Mouse (Mus musculus): Measurements from ENCODE around the gene Mical3. TPM values are rescaled to one million over a fixed set of nuclear protein-coding genes. Genes with fewer than 3 reads are reported as not detected.

Mical3 gene
- polyA plus RNA-seq, 2 experiments from 2014 or later = 7.1 to 9.1 TPM

DNA sequence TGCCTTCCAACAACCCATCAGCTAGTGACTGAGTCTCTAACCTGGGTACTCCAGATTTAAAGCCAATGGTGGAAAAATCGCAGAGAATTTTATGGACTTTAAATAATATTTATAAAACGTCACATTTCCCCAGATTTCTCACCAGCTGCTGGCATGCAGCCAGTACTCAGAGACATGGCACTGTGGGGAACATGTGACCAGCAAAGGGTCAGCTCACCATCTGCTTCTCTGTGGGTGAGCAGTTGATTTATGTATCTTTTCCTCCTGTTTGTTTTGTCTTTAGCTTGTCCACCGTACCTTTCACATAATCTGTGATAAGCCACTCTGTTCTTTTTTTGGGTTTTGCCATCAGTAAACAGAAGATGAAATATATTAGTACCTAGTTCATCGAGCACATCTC lies 125.8 kb downstream of the Mical3 start:
- ATAC-seq = no peak

DNA sequence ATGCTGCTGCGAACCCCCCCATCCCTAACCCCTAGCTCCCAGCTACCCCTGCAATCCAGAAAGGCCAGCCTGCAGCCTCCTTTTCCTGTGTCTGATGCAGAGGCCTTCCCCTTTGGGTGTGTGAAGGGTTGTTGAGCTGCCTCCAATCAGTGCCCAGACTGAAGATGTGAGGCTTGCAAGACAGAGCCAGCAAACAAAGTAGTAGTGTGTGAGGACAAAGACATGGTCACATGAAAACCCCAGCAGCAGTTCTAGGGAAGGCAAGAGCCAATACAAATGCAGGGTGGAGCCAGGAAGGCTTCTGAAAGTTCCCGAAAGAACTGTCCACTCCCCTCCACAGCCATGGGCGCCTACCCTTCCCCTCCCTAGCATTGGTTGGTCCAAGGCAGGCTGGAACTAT lies 127.8 kb downstream of the Mical3 start:
- ATAC-seq = no peak

DNA sequence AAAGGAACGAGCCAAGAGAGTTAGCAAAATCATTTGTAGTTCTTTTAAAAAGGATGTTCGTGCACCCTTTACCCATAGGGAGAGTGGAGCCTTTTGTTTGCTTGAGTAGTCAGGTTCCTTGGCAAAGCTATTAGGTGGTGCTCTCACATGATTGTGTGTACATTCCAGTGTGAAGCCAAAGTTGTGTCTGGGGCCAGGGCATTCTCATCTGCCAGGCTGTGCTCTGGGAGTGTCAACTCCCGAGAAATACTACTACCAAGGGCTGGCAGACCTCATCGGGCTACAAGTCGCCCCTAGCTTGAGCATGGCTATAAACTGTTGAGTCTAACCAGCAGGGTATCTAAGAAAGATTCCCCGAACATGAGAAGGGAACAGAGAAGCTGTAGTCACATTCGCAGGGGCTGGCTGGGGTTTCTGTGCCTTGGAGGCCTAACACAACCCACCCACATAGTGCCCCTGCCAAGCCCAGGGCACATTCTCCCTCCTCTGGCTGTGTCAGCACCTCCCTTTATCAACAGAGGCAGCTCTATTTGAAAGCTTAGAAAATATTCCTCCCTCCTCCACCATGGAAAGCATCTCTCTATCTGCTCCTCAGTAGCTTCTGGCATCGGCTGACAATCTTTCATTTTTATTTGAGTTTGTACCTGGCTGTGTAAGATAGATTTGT lies 130.8 kb downstream of the Mical3 start:
- no peak for ATAC-seq

DNA sequence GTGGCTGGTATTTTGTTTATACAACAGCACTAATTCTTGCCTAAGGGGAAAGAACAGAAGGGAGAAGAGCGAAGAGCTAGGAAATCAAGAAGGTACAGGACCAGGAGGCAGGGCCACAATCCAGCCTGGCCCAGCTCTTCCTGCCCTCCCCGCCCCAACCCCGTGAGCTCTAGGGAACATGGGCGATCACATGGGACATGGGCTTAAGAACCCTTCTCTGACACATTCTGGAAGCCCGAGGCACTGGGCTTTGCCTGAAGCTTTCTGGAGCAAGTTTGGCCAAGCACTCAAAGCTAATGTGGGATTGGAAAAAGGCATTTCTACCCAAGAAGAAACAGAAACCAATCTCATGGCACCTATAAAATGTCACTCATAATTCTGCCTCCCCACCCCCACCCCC lies 131.7 kb downstream of the Mical3 start:
- ATAC-seq = no peak

DNA sequence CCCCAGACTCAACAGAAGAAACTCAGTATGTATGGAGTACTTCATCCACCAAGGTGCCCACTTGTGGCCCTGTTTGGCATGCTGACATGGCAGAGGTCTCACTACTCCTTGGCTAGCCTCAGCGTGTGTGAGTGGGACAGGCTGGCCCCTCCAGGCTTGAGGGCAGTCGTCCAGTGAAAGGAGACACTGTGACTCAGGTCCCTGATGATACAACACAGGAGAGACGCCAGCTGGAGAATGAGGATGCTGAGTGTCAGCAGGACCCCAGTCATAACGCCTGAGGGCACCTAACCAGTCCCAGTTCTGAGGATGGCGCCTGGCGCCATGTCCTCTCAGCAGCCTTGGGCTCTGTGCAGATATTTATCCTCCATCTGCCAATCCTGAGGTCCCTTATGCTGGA lies 134.2 kb downstream of the Mical3 start:
- no peak for ATAC-seq

DNA sequence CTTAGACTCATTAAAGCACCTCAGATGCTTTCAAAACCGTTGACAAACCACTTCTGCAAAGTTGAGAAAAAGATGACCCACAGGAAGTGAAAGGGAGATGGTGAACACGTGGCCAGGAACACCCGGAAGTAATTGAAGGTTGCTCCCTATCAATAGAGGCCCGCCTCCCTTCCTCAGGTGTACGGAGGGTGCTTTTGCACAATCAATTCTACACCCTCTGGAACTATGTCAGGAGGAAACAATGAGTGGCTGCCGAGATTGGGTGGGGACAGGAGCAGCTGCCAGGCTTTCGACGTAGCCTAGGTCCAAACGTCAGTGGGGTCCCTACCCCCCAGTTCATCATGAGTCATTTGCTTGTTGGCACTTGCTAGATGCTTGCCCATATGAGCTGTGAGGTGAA lies 135.3 kb downstream of the Mical3 start:
- ATAC-seq = no peak

DNA sequence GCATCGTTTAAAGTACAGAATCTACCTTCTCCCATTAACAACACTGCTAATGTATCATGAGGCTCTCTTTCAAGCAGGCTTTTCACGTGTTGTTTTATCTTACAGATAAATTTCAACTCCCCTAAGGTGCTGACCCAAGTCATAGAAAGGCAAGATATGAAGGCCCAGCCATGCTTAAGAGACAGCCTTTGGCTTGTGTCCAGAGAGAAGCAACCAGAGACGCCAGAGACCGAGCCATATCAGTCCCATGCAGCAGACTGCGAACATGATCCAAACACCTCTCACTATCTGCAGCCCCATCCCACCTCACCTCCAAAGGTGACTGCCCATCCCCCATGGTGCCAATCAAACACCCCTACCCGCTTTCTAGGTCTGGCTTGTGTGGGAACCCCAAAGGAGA lies 138.9 kb downstream of the Mical3 start:
- ATAC-seq = no peak

DNA sequence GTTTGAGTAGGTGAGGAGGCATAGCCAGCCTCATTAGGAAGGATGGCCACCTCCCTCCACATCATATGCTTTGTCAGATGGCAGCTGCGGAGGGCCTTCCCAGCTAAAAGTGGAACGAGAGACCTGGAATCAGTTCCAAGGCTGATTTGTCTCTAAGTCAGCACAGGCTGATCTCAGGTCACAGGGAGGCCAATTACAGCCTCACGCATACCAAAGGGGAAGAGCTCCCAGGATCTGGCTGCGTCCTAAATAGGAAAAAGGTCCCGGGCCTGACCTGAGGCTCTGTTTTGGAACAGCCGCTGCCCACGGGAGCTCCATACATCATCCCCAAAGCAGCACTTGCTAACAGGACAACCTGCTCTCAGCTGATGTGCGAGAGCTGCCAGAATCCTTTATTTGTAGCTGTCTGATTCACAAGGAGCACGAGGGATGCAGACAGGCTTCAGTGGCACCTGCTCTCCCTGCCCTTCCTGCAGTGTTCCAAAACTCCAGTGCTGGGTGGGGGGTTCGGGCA lies 143.2 kb downstream of the Mical3 start:
- ATAC-seq = no peak

DNA sequence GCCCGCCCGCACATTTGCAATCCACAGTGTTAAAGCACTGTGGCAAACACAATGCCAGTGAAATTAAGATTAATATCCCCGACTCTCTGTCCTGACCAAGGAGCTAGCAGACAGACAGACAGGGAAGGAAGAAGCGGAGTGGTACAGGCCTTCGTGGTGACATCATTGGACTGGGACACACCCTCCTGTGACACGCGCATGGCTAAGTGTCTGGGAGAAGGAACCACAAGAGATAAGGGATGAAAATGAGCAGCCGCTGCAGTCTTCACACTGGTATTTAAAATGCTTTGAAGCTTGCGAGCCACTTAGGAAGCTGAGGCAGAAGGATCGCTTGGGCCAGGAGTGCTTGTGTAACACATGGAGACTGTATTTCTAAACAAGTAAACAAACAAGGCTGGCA lies 143.6 kb downstream of the Mical3 start:
- ATAC-seq = no peak

DNA sequence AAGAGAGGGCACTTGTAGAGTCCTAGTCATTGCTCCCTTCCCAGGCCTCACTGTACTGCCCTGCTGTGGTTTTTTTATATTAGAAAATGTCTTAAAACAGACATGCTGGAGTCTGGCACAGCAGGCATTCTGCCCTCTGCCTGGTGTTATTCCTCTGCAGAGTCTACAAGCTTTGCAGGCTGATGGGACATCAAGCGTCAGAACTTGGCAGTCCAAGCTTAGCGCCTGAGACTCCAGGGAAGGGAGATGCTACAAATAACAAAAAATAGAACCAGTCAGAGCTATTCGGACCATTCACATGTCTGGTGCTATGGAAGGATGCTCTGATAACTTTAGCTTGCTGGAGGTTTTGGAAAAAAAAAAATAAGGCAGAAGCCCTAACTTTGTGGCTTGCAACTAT lies 144.6 kb downstream of the Mical3 start:
- ATAC-seq = no peak

DNA sequence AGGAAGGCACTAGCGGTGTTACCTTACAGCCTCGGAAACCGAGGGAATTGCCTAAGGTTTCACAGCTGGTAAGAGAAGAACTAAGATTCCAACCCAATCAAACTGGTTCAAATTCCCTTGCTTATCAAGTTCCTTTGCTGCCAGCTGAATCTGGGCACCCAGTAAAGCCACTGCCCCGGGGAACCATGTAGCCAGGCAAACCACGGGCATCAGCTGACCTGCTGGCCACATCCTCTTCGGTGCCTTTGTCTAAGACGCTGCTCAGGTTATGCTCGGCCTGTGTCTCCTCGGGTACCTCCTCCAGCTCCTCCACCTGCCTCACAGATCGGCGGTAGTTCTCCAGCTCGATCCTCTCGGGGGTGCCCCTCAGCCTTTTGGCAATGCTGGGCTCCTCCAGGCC lies 148.5 kb downstream of the Mical3 start:
- ATAC-seq = no peak

DNA sequence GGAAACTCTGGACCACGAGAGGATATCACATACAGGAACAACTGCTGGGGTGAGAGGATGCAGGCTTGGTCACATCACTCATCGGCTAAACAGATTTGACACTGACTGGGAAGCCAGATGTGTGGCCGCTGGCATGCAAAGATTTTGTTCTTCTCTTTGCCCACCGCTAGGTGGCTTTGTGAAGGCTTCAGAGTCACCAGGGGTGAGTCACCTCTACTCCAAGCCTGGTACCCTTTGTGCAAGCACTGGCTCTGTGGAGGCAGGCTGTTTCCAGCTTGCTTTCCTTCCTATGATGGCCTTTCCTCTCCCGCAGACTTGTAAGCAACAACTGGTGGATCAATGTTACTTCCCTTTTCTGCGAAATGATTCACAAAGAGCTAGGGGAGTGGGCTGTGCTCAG lies 149.3 kb downstream of the Mical3 start:
- no peak for ATAC-seq

DNA sequence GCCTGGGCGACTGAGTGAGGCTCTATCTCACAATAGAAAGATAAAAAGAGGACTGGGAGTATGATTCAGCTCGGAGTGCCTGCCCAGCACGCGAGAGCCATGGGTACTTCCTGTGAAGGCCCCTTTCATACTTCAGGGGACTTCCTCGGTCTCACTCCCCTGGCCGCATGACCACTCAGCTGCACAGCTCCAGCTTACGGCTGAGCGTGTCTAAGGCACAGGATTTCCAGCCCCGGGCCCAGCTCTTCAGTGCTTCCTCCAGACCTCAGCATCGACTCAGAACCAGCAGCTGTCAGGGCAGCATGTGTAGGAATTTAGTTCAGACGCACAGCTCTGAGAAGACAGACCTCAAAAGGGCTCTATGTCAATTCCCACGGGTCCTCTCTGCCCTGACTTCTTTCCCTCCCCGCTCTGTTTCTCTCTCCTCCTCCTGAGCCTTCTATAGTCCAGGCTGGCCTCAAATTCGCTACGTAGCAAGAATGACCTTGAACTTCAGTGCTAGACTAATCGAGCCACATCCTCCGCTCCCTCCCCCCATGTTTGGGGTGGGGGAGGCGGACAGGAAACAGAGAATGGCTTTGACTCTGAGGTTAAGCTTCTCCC lies 152.7 kb downstream of the Mical3 start:
- ATAC-seq = peak; percentile 78

DNA sequence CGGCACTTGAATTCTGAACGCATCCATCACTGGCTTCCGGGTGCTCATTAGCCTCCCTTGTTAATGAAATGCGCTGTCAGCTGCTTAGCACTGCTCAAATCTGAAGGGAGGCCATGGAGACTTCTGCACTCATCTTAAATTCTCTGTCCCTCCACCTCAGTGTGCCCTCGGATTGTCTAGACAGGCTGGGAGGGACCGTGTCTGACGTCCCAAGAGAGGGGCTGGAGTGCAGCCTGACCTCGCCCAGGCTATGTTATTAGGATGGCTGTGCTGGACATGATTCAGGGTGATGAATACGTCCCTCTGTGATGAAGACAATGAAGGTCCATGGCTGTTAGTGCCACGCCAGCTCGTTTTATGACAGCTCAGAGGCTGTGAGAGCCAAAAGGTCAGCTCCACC lies 153.8 kb downstream of the Mical3 start:
- ATAC-seq = no peak

DNA sequence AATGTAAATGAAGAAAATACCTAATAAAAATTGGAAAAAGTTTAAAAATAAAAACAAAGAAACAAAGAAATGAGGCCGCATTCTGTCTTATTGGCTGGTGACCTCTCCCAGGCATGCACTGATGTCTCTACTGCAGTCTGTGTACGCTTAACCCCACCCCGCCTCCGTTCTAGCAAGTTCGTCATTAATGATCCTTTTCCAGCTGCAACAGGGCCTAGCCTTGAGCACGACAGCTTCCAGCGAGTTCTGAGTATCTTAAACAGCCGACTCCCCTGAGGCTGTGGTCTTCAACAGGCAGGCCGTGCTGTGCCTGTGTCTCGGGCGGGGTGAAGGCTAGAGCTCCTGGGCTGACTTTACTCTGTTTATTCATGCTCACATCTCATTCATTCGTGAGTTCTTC lies 154.7 kb downstream of the Mical3 start:
- no peak for ATAC-seq

DNA sequence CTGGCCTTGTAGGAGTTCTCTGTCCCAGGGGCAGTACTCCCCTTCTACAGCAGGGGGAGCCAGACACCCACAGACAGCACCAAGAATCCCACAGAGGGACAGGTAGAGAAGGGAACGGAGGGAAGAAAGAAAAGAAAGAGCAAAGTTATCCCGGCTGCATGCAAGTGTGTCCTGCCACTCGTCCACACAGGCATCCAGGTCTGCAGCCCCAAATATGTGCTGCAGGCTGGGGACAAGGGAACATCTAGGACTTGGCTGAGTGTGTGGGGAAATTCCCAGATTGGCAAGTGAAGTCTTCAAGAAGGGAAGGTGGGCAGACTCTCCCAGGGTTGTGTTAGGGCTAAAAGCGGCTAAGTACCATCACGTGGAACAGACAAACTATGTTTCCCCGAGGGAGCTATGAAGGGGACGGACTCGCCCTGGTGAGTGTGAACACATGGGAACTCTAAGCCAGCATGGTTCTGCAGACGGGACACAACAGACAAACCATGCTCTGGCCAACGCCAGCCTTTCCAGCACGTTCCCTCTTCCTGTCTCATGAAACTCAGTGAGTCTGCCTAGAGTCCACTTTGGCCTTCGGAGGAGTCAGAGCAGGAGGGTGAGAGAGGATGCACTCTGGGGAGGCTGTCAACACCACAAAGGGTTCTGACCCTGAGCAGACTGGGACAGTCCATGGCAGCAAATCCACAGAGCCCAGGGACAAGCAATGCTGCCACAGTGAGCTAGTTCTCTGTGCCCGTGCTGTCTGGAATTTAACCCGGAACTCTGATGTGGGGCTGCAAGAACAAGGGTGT lies 158.8 kb downstream of the Mical3 start:
- peak; percentile 77 for ATAC-seq

DNA sequence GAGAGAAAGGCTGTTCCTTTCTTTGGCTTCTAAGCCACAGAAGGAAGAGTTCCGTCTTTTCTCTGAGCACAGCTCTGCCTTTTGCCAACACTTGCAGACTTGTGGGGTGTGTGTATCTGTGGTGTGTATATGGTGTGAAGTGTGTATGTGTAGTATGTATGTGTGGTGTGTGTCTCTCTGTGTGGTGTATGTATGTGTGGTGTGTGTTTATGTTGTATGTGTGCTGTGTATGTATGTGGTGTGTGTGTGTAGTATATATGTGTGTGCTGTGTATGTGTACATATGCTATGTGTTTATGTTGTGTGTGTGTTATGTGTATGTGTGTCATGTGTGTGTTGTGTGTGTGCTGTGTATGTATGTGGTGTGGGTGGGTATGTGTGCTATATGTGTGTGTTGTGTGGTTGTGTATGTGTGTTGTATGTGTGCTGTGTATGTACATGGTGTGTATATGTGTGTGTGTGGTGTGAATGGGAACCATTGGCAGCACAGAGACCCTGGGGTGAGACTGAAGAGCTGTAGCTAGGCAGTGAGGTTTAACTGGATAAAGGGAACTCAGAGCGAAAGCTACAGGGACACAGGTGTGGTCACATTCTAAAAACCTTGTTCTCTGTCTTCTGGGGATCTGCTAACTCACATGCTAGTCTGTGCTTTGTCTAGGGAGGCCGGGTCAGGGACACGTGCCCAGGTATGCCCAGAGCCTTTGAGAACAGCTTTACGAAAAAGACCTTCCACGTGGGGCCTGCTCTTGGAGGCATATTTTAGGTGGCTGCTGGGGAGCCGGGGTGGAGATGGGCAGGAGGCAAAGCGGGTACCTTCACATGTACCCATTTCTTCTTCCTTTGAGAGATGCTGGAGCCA lies 159.6 kb downstream of the Mical3 start:
- ATAC-seq = no peak

DNA sequence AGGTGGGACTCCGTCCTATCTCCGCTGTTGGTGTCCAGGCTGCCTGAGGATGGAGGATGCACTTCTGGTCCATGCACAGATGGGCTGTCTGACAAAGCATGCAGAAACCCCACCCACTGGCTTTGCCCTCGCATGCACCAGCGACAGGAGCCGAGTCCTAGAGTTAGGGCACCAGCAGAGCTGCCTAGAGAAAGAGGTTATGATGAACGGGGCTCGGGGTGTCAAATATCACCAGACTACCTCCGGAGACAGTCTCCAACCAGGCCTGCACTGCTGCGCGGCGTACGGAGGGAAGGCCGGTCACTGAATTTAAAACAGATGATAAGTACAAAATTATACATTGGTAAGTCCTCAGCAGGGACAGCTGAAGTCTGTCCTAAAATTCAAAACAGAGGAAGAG lies 165.0 kb downstream of the Mical3 start:
- no peak for ATAC-seq

DNA sequence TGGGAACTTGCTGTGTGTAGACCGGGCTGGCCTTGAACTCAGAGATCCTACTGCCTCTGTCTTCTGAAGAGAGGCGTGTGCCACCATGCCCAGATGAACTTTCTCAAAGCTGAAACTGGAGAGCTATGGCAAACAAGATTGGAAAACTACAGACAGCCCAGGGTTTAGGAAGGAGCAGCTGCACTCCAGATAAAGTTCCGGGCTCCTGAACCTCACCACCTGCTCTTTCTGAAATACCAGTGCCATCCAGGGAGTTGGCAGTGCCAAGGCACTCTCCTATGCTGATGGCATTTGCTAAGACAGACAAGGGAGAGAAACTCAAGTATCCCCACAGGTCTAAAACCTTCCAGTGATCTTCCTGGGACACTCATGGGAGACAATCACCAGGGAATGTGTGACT lies 166.6 kb downstream of the Mical3 start:
- no peak for ATAC-seq

DNA sequence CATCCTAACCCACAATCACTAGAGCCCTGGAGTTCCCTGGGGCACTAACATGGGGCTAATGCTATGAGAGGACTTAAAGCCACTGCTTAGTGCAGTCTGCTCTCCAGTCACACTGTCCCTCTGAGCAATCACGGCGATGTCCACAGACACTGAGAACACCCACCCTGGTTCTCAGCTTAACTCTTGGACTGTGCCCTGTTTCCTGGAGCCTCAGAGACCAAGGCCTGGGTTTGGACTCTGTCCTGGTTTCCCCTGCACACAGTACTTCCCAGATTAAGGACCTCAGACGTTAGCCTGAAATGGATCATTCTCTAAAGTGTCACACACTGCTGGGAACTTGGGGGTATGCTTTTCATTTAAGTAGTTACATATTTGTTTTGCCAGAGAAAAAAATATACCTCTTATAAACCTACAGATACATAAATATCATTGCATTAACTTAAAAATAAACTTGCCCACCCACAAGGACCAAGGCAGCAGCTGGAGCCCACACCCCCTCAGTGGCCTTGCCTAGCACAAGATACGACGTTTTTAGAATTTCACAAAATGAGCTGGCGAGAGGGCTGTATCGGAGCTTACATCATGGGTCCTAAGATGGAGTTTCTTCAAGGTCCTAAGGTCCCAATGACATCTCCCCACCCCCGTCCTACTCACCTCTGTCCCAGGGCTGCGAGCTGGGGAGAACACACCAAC lies 170.3 kb downstream of the Mical3 start:
- no peak for ATAC-seq

DNA sequence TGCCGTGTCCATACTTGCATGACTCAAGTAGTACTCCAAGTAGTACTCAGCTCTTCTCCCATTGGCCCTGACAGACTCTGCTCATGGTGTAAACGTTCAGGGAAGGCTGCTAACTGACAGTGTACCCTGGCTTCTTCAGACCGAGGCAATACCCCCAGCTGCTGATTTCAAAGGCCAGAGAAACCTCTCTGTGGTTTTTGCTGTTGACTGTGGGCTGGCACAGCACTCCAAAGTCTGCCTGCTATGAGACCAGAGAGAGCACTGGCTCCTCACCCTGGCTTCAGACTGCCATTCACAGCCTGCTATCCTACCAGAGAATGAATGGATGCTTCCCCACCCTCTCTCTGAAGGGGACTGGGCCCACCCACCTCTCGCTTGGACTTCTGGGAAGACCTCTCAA lies 173.5 kb downstream of the Mical3 start:
- ATAC-seq = no peak

Data from activated CD4-positive, CD25-positive, alpha-beta regulatory T cell, adult 4 months (primary cell).